In genomic region chr5:5359370-5359769, GRCm38 (mm10) we compare ENCODE assay signal across 14 mouse cellular contexts.
DNase-seq lines count a peak whose midpoint lies in the region; ATAC-seq and TF ChIP-seq lines count a peak whose summit lies in the region.
"Had no signal": no experiment of that assay in that cellular context is flagged by ENCODE, and none has a peak within 500 bp of the region (broad histone marks: within the 10 kb centered on the region; RNA-seq: fewer than 3 reads in every experiment).

No protein-coding gene starts in this region.

- no peak overlapping the region for H3K27ac ChIP-seq in kidney, adult 2 months (ENCODE audit: insufficient read depth, low read depth, low read length)
- H3K27ac ChIP-seq in lung, embryonic 15.5 days: peak overlapping the region; percentile 43
- H3K27ac ChIP-seq in ES-Bruce4 (ENCODE audit: insufficient read depth, low read length): no peak overlapping the region
- no peak overlapping the region for H3K27ac ChIP-seq in cortical plate, adult 2 months (ENCODE audit: insufficient read depth, low read length)
- H3K27ac ChIP-seq in forebrain, embryonic 14.5 days (ENCODE audit: low read depth, low read length): no peak overlapping the region
- H3K27ac ChIP-seq: forebrain, embryonic 10.5 days had no signal

- H3K9me3 ChIP-seq in lung, embryonic 15.5 days: no peaks in the 10 kb centered on the region
- no peaks in the 10 kb centered on the region for H3K9me3 ChIP-seq in ES-Bruce4 (replicated peaks; ENCODE audit: control insufficient read depth, insufficient read depth, low read length, poor library complexity, severe bottlenecking)
- H3K9me3 ChIP-seq in forebrain, embryonic 14.5 days (replicated peaks; ENCODE audit: control insufficient read depth, low read length): 0 out of 2 replicates have a peak, but pooled peaks cover 5% of the 10 kb centered on the region

- no peaks in the 10 kb centered on the region for H3K4me1 ChIP-seq in kidney, adult 2 months (ENCODE audit: control insufficient read depth, insufficient read depth, low read length)
- peaks cover 23% of the 10 kb centered on the region for H3K4me1 ChIP-seq in lung, embryonic 15.5 days
- no peaks in the 10 kb centered on the region for H3K4me1 ChIP-seq in ES-Bruce4 (ENCODE audit: control insufficient read depth, insufficient read depth, low read length)
- H3K4me1 ChIP-seq in cortical plate, adult 2 months (ENCODE audit: control insufficient read depth, insufficient read depth, low read length): no peaks in the 10 kb centered on the region
- H3K4me1 ChIP-seq in forebrain, embryonic 14.5 days (ENCODE audit: control insufficient read depth, insufficient read depth, low read length): peaks cover 3% of the 10 kb centered on the region; the same call in 1 of the 2 replicates

- H3K4me2 ChIP-seq in lung, embryonic 15.5 days: no peak overlapping the region
- H3K4me2 ChIP-seq in forebrain, embryonic 14.5 days (ENCODE audit: low read length): no peak overlapping the region

- no peak overlapping the region for H3K9ac ChIP-seq in lung, embryonic 15.5 days
- no peak overlapping the region for H3K9ac ChIP-seq in ES-Bruce4 (ENCODE audit: low read depth, poor library complexity, severe bottlenecking)
- no peak overlapping the region for H3K9ac ChIP-seq in forebrain, embryonic 14.5 days (ENCODE audit: low read length)

- TF ChIP-seq EP300 in ES-Bruce4 (IDR thresholded peaks at IDR 0.05; ENCODE audit: insufficient read depth, low read depth, low read length): no peak

- ATAC-seq in lung, embryonic 15.5 days (ENCODE audit: borderline replicate concordance, extremely low read depth, low FRiP score, low TSS enrichment): no peak
- ATAC-seq in forebrain, embryonic 14.5 days: no peak
- ATAC-seq: CD4-positive, CD25-positive, alpha-beta regulatory T cell, adult 4 months had no signal

- H3K27me3 ChIP-seq in kidney, adult 2 months (replicated peaks; ENCODE audit: control insufficient read depth, insufficient read depth, low read length): no peaks in the 10 kb centered on the region
- H3K27me3 ChIP-seq in lung, embryonic 15.5 days: no peaks in the 10 kb centered on the region
- no peaks in the 10 kb centered on the region for H3K27me3 ChIP-seq in ES-Bruce4 (ENCODE audit: control insufficient read depth, insufficient read depth, low read length, poor library complexity, severe bottlenecking)
- no peaks in the 10 kb centered on the region for H3K27me3 ChIP-seq in forebrain, embryonic 14.5 days (replicated peaks; ENCODE audit: control insufficient read depth, insufficient read depth, low read length)
- H3K27me3 ChIP-seq: megakaryocyte, embryonic 14.5 days had no signal

- TF ChIP-seq CTCF in kidney, adult 2 months (conservative IDR thresholded peaks at IDR 0.05; ENCODE audit: insufficient read depth, insufficient read length, low read depth, low read length): 0 out of 2 replicates have a peak, but pooled peaks have one; percentile 6
- TF ChIP-seq CTCF in ES-Bruce4 (IDR thresholded peaks at IDR 0.05; ENCODE audit: low read depth, low read length): peak; percentile 20
- TF ChIP-seq CTCF in cortical plate, adult 2 months (IDR thresholded peaks at IDR 0.05; ENCODE audit: extremely low read depth, insufficient read depth, low read length): 0 out of 2 replicates have a peak, but pooled peaks have one; percentile 6

- H3K36me3 ChIP-seq in kidney, adult 2 months (ENCODE audit: control insufficient read depth, insufficient read depth, low read length): no peaks in the 10 kb centered on the region
- H3K36me3 ChIP-seq in lung, embryonic 15.5 days: peaks cover 3% of the 10 kb centered on the region; the same call in 1 of the 2 replicates
- H3K36me3 ChIP-seq in ES-Bruce4 (ENCODE audit: control insufficient read depth, insufficient read depth, low read length, poor library complexity, severe bottlenecking): no peaks in the 10 kb centered on the region
- no peaks in the 10 kb centered on the region for H3K36me3 ChIP-seq in forebrain, embryonic 14.5 days (ENCODE audit: control insufficient read depth, insufficient read depth, low read length)

- WGBS in kidney, adult 2 months: 97% methylated on average over 5 of the region's 5 CpGs
- 95% methylated on average over 5 of the region's 5 CpGs for WGBS in lung, embryonic 15.5 days
- 96% methylated on average over 5 of the region's 5 CpGs for WGBS in forebrain, embryonic 14.5 days

- no peak overlapping the region for H3K4me3 ChIP-seq in kidney, adult 2 months (ENCODE audit: insufficient read depth, low read depth, low read length)
- no peak overlapping the region for H3K4me3 ChIP-seq in lung, embryonic 15.5 days
- H3K4me3 ChIP-seq in ES-Bruce4 (ENCODE audit: low read depth, low read length): no peak overlapping the region
- H3K4me3 ChIP-seq in cortical plate, adult 2 months (ENCODE audit: insufficient read depth, low read length): no peak overlapping the region
- H3K4me3 ChIP-seq in forebrain, embryonic 14.5 days (ENCODE audit: low read depth, low read length): no peak overlapping the region
- H3K4me3 ChIP-seq: forebrain, embryonic 10.5 days; megakaryocyte, embryonic 14.5 days had no signal

- DNase-seq in kidney, adult 2 months: no peak
- no peak for DNase-seq in kidney, adult 9 months
- DNase-seq in lung, postnatal 25 days (ENCODE audit: low spot score): no peak
- no peak for DNase-seq in forebrain, embryonic 14.5 days (ENCODE audit: low spot score)
- DNase-seq: adrenal gland, postnatal 14 days; cerebellum, adult 9-11 months; heart, adult 18-20 months; heart, postnatal 14 days had no signal

- no peak for TF ChIP-seq POLR2A in kidney, adult 2 months (IDR thresholded peaks at IDR 0.05; ENCODE audit: low read depth, low read length)
- no peak for TF ChIP-seq POLR2A in ES-Bruce4 (IDR thresholded peaks at IDR 0.05; ENCODE audit: insufficient read depth, low read length)
- no peak for TF ChIP-seq POLR2A in cortical plate, adult 2 months (IDR thresholded peaks at IDR 0.05; ENCODE audit: extremely low read depth, insufficient read depth, low read length)
